Mouse (Mus musculus): Measurements from ENCODE around the gene Apbb2. TPM values are rescaled to one million over a fixed set of nuclear protein-coding genes. Genes with fewer than 3 reads are reported as not detected.

The Apbb2 gene
- total RNA-seq, 2 experiments from 2014 or later: 65.5 to 66.8 TPM

DNA sequence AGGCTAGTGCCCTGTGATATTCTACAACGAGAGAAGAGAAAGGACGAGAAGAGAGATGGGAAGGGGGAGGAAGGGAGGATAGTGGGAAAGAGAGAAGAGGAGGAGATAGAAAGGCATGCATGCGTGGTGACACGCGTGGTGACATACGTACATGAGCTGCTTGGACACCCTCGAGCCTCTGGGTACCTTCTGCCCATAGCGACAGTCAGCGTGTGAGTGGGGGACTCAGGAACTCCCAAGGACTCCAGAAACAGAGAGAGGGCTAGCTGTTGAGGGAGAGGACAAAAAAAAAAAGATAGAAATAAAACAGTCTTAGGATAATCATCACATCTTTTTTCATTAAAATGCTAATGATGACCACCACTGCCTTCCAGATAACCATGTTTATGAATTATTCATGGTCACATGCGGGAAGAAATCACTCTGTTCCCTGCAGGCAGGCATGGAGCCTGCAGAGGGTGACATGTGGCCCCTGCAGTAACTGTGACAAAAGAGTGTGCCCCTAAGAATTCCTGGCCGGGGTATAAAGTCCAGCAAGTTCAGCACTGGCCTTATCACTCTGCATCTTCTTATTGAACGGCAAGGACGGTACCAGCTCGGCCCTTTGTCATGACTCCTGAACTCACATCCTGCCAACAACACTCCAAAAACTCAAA lies 126.5 kb downstream of the Apbb2 start:
- no peak for DNase-seq (ENCODE audit: low spot score in 2 of 2)

DNA sequence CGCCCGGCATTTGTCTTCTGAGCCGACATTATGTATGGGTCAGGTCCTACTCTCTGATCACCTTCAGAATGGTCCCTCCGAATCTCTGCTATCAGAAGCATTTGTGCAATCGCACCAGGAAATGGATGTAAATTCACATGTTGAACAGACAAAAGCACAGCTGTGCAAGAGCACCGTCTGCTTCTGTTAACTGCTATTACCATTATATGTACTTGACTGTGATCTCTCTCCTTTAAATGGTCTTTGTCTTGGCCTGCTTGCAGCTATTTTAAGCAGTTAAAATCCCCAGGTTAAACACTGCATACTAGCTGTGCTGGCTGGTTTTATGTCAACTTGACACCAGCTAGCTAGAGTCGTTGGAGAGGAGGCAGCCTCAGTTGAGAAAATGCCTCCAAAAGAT lies 132.6 kb downstream of the Apbb2 start:
- DNase-seq (ENCODE audit: low spot score in 2 of 2): no peak

DNA sequence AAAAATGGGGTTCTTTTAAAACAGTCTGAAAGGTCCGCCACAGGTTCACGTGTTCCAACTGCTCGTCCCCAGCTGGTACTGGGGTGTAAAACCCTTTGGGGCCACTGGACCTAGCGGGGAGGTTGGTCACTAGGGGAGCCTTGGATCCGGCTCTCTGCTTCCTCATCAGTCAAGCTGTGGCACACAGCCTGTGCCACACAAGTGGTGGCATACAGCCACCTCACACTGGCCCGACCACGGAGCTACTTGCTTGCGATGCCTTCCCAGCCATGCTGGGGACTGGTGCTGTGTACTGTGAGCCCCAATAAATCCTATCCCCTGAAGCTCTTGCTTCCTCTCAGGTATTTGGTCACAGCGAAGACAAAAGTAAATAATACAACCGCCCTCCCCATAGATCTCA lies 142.3 kb downstream of the Apbb2 start:
- no peak for DNase-seq (ENCODE audit: low spot score in 2 of 2)

DNA sequence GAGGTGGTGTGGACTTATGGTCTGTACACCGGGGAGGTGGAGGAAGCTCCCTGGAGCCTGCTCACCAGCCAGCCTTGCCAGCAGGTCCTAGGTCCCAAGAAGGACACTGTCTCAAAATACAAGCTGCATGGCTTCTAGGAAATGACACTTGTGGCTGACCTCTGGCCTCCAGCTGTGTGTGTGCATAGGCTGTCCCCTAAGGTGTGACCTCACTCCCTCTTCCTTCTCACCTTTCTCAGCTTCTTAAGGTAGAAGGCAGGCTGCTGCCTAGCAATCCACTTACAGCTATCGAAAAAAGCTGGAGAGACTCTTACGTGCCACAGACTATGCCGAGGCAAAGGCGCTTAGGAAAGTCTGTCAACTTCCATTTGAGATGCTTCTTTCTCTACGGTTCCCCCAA lies 142.8 kb downstream of the Apbb2 start:
- DNase-seq (ENCODE audit: low spot score in 2 of 2): no peak

- DNase-seq (ENCODE audit: low spot score in 2 of 2): no peak
Observed at GRCm38 (mm10) chr5:66474153-66474552, 144.4 kb downstream of the Apbb2 start.

DNA sequence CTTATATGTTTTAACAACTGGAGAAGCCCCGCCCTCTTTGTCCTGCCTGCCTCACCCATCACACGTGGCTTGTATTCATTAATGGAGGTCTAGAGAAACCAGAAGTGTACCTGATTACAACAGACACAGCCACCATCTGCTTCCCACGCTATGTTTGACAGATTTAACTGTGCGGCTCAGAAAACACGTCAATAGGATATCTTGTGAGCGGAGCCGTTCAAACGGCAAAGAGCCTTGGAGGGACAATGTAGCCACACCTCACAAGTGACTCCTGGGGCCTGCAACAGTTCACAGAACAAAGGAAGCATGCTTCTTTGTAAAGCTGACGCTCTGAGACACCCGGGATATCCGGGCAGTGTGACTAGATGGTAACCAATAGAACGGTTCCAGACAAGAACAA lies 145.0 kb downstream of the Apbb2 start:
- no peak for DNase-seq (ENCODE audit: low spot score in 2 of 2)

DNA sequence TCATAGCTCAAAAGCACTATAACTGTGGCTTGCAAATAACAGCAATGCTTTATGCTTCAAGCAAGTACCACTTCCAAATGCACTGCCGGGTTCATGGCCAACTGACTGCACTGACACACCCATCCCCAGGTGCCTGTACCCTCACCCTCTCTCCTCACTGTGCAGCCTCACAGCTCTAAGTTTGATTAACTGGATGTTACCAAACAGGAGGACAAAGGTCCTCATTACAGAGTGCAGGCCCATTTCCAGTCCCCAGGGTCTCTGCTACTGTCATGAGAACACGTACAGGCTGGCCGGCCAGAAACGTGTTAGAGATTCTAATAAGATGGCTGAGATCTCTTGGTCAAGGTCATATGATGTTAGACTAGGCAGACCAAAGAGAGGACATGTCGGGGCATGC lies 147.7 kb downstream of the Apbb2 start:
- no peak for DNase-seq (ENCODE audit: low spot score in 2 of 2)

DNA sequence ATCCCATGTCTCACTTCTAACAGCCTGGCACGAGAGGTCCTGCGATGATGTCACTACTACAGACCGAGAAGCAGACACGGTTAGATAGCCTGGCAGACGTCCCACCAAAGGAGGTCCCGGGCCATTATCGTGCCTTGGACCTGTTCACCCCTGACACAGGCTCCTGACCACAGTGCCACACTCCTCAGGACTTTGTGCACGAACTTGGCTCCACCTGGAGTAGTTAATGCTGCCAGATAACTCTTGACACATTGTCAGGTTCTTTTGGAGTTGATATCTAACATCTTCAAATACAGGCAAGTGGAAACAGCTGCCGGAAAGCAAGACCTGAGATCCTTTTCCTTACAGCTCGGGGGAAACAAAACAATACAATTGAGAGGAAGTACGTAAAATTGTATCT lies 148.9 kb downstream of the Apbb2 start:
- DNase-seq (ENCODE audit: low spot score in 2 of 2): no peak

- no peak for DNase-seq (ENCODE audit: low spot score in 2 of 2)
Observed at GRCm38 (mm10) chr5:66468331-66469001, 150.1 kb downstream of the Apbb2 start.

GRCm38 (mm10) chr5:66462665-66463064 lies 155.9 kb downstream of the Apbb2 start:
- DNase-seq (ENCODE audit: low spot score in 2 of 2): no peak

- DNase-seq (ENCODE audit: low spot score in 2 of 2): no peak
Observed at GRCm38 (mm10) chr5:66458851-66459250, 159.7 kb downstream of the Apbb2 start.

DNA sequence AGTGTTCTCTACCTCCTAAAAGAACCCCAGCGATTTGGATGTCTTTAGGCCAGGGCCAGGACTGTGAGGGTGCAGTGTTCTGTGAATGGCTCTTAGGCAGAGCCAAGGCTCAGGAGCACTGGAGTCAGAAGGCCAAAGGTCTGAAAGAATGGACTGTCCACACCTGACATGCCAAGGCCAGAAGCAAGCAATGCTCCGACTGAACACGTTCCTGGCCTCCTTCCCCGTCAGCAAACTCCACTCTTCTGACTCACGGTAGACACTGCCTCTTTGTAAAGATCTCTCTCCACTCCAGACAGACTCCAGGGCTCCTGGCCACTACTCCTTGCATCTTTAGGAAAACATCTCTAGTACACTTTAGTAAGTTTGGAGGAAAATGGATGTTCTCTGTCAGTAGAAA lies 163.3 kb downstream of the Apbb2 start:
- no peak for DNase-seq (ENCODE audit: low spot score in 2 of 2)

GRCm38 (mm10) chr5:66454826-66455225 lies 163.8 kb downstream of the Apbb2 start:
- no peak for DNase-seq (ENCODE audit: low spot score in 2 of 2)

GRCm38 (mm10) chr5:66453106-66453505 lies 165.5 kb downstream of the Apbb2 start:
- DNase-seq (ENCODE audit: low spot score in 2 of 2): no peak

GRCm38 (mm10) chr5:66451561-66451960 lies 167.0 kb downstream of the Apbb2 start:
- peak; percentile 44 to 58 for DNase-seq (ENCODE audit: low spot score in 2 of 2)

- DNase-seq (ENCODE audit: low spot score in 2 of 2): no peak
Observed at GRCm38 (mm10) chr5:66445497-66445896, 173.1 kb downstream of the Apbb2 start.

- no peak for DNase-seq (ENCODE audit: low spot score in 2 of 2)
Observed at GRCm38 (mm10) chr5:66442260-66442659, 176.3 kb downstream of the Apbb2 start.

GRCm38 (mm10) chr5:66436791-66437246 lies 181.8 kb downstream of the Apbb2 start:
- DNase-seq (ENCODE audit: low spot score in 2 of 2): no peak

DNA sequence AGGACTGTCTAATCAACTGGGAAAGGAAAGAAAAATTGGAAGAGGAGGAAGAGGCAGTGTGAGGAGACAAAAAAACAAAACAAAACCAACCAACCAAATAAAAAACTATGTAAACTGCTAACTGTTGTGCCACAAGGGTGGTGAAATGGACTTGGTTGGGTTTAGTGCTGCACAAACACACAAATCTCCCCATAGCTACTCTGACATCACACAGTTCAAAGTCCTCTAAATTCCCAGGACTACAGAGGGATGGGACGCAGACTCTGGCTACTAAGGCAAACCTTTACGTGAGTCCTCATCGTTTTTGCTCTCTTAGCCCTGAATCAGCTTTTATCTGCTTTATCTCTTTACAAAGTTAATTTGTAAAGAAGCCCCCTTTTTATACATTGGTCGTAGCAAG lies 183.4 kb downstream of the Apbb2 start:
- no peak for DNase-seq (ENCODE audit: low spot score in 2 of 2)

- DNase-seq (ENCODE audit: low spot score in 2 of 2): no peak
Observed at GRCm38 (mm10) chr5:66429076-66429475, 189.5 kb downstream of the Apbb2 start.

- no peak for DNase-seq (ENCODE audit: low spot score in 2 of 2)
Observed at GRCm38 (mm10) chr5:66428071-66428470, 190.5 kb downstream of the Apbb2 start.

- DNase-seq (ENCODE audit: low spot score in 2 of 2): peak; percentile 22 to 47
Observed at GRCm38 (mm10) chr5:66423909-66424308, 194.7 kb downstream of the Apbb2 start.

DNA sequence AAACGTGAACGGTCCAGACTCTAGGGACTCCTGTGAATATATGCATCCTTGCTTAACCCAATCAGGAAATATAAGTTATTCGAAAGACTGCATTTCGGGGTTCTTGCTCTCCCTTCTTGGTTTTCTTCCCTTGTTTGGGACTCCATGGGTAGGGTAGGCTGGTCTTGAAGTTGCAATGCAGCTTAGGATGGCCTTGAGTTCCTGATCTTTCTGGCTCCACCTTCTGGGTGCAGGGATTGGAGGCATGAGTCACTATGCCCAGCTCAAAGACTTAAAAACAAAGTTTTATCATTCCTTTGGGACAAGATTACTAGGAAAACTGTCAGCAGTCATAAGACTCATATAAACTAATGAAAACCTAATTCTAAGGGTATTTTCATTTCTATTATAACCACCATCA lies 195.1 kb downstream of the Apbb2 start:
- no peak for DNase-seq (ENCODE audit: low spot score in 2 of 2)

Data from layer of hippocampus, postnatal 10 days (tissue).